Mouse (Mus musculus) midbrain, postnatal 0 days (tissue): ENCODE measurements at regions not wholly inside any gene's neighbourhood (a gene's known extent, or its start where the extent isn't known, plus 50 kb on each side); places are given as distances from the start of the nearest gene placed in this dataset.

ENCODE experiments used
- ATAC-seq: fragments of 200-750 bp; cut with Nextera tagmentation; 2 replicates; pipeline ENCODE4 v1.8.0; 2017; ENCODE audit warnings: moderate number of reproducible peaks, mild to moderate bottlenecking, moderate TSS enrichment, moderate library complexity; ENCODE audit not compliant: low FRiP score
- DNase-seq: peaks from one replicate; pipeline ENCODE4 v3.0.0-alpha.2; 2015; ENCODE audit warnings: low spot score
- H3K27ac ChIP-seq: fragments of 300-500 bp; sonication (generic); 2 replicates; pipeline ENCODE4 v1.5.1; 2014; ENCODE audit warnings: low read depth, mild to moderate bottlenecking, low read length, mixed read lengths
- H3K27me3 ChIP-seq: fragments of 300-500 bp; sonication (generic); 2 replicates; pipeline ENCODE4 v1.6.1; 2014; ENCODE audit warnings: low read length, control low read depth, mixed read lengths; ENCODE audit not compliant: insufficient read depth
- H3K36me3 ChIP-seq: fragments of 300-500 bp; sonication (generic); 2 replicates; pipeline ENCODE4 v1.6.1; 2014; ENCODE audit warnings: low read length, control low read depth, mixed read lengths; ENCODE audit not compliant: insufficient read depth
- H3K4me1 ChIP-seq: fragments of 300-500 bp; sonication (generic); 2 replicates; pipeline ENCODE4 v1.6.1; 2014; ENCODE audit warnings: mild to moderate bottlenecking, control low read depth, antibody characterized with exemption, low read length, mixed read lengths; ENCODE audit not compliant: insufficient read depth
- H3K4me2 ChIP-seq: fragments of 300-500 bp; sonication (generic); 2 replicates; pipeline ENCODE4 v1.6.1; 2014; ENCODE audit warnings: low read depth, mild to moderate bottlenecking, low read length, mixed read lengths; ENCODE audit not compliant: poor library complexity, severe bottlenecking
- H3K4me3 ChIP-seq: fragments of 300-500 bp; sonication (generic); 2 replicates; pipeline ENCODE4 v1.5.1; 2014; ENCODE audit warnings: low read depth, mild to moderate bottlenecking, low read length, moderate library complexity
- H3K9ac ChIP-seq: fragments of 300-500 bp; sonication (generic); replicated peaks from 2 replicates; pipeline ENCODE4 v1.6.1; 2014; ENCODE audit warnings: mild to moderate bottlenecking, low read length, moderate library complexity, mixed read lengths; ENCODE audit not compliant: poor library complexity, severe bottlenecking
- H3K9me3 ChIP-seq: fragments of 300-500 bp; sonication (generic); 2 replicates; pipeline ENCODE4 v1.6.1; 2016; ENCODE audit warnings: low read length, control low read depth
- CTCF ChIP-seq: IDR thresholded peaks from 2 replicates; pipeline ENCODE4 v1.5.1; 2016; ENCODE audit warnings: antibody characterized with exemption, mild to moderate bottlenecking
- WGBS: fragments of 180-500 bp; shearing (Covaris S2); extraction: QIAGEN DNeasy Blood & Tissue Kit; methylation state at CpG from one replicate; pipeline ENCODE4 v1.1.7; 2014; 5-methylcytosine and 5-hydroxymethylcytosine counted together

DNA sequence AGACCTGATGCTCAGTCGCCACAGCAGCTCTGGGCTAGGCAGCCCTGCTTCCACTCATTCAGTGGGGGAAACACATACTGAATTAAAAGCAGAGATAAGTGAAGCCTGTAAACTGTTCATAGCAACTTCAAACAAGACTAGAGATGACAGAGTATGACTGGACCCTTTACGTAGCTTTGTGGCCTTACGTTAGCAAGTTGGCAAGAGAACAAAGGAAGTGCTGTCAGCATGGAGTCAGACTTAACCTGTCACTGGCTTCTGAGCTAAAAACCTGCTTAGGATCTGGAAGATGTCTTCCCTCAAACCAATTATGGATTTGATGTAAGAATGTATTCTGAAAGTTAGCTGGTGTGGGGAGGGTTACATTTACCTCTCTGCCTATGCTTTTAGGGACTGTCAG is 421.3 kb downstream of the Ttll7 start:
- no peak overlapping the region for H3K9ac ChIP-seq
- DNase-seq (no peak), ATAC-seq (no peak)
- no peaks in the 10 kb centered on the region for H3K9me3 ChIP-seq
- no peaks in the 10 kb centered on the region for H3K27me3 ChIP-seq
- 38% methylated on average over 3 of the region's 3 CpGs for WGBS
- no peaks in the 10 kb centered on the region for H3K4me1 ChIP-seq
- H3K4me3 ChIP-seq, result no peak overlapping the region
- H3K4me2 ChIP-seq, result no peak overlapping the region
- H3K27ac ChIP-seq, result no peak overlapping the region
- no peak for TF ChIP-seq CTCF
- no peaks in the 10 kb centered on the region for H3K36me3 ChIP-seq

- H3K36me3 ChIP-seq, result no peaks in the 10 kb centered on the region
- H3K27ac ChIP-seq, result no peak overlapping the region
- no peak for TF ChIP-seq CTCF
- no peaks in the 10 kb centered on the region for H3K9me3 ChIP-seq
- DNase-seq (no peak), ATAC-seq (no peak)
- H3K4me2 ChIP-seq, result no peak overlapping the region
- no peaks in the 10 kb centered on the region for H3K27me3 ChIP-seq
- no peaks in the 10 kb centered on the region for H3K4me1 ChIP-seq
- no peak overlapping the region for H3K9ac ChIP-seq
- no peak overlapping the region for H3K4me3 ChIP-seq
These were observed 426.4 kb downstream of the Ttll7 start for GRCm38 (mm10) chr3:147278602-147279001.

DNA sequence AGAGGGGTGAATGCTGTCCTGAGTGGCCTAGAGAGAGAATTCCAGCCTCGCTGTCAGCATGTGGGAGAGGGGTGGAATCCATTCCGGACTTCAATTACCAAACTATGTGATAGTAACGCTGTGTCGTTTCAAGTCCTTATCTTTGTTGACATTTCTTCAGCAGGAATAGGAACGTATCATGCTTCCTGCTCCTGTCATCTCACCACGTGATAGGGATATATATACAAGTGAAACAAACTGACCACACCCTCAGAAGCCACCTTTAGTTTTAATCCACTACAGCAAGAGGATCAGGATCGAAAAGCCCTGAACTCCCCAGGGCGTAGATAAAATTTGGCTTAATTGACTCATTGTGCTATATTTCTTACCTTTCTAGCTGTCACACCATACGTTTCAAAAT is 431.6 kb downstream of the Ttll7 start:
- TF ChIP-seq CTCF, result no peak
- 83% methylated on average over 9 of the region's 9 CpGs for WGBS
- no peak for DNase-seq

DNA sequence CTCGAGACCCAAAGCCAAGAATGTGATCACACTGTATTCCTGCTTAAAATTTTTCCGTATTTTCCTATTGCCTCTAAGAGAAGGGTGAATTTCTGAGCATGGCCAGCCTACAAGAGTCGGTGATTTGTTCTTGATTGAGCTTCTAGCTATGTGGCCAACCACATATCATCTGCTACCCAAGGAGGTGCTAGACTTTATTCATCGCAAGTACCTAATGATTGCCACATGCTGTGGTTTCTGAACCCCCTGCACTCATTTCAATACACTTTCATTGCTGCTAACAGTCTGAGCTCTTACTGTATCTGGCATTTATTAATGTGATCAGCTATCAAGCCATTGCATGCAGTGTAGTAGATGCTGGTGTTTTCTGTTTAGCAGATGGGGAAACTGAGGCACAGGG is 432.2 kb downstream of the Ttll7 start:
- TF ChIP-seq CTCF, result no peak
- Histone ChIP-seq H3K4me2 (no peak overlapping the region), H3K9me3 (no peaks in the 10 kb centered on the region), H3K9ac (no peak overlapping the region), H3K36me3 (no peaks in the 10 kb centered on the region), H3K27me3 (no peaks in the 10 kb centered on the region), H3K27ac (no peak overlapping the region), H3K4me3 (no peak overlapping the region), H3K4me1 (no peaks in the 10 kb centered on the region; the same call in 1 of the 2 replicates)
- 92% methylated on average over 4 of the region's 4 CpGs for WGBS
- no peak for ATAC-seq
- no peak for DNase-seq

More for the DNA sequence above, 431.6 kb downstream of the Ttll7 start:
- no peak overlapping the region for H3K4me3 ChIP-seq
- H3K27me3 ChIP-seq, result no peaks in the 10 kb centered on the region
- H3K9me3 ChIP-seq, result no peaks in the 10 kb centered on the region
- no peak overlapping the region for H3K9ac ChIP-seq
- no peak for ATAC-seq
- no peaks in the 10 kb centered on the region for H3K36me3 ChIP-seq
- H3K4me2 ChIP-seq, result no peak overlapping the region
- H3K4me1 ChIP-seq, result no peaks in the 10 kb centered on the region; the same call in 1 of the 2 replicates
- H3K27ac ChIP-seq, result no peak overlapping the region

DNA sequence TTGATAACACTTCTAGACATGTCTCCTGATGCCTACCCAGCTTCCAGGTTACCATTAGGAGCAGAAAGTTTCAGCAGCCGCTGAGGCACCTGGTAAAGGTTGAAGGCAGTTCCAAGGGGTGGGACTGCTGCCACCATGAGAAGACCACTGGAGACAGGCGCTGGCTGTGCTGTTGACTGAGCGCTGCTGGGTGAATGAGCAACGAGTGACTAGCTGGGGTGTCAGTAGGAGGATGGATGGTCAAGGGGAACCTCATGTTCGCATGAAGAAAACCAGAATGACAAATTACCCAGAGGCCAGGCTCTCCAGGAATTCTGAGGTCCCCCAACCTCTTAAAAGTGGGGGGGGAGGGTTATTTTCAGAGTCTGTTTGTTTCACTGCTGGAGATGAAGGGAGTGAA is 433.3 kb downstream of the Ttll7 start:
- no peaks in the 10 kb centered on the region for H3K9me3 ChIP-seq
- WGBS, result 89% methylated on average over 5 of the region's 5 CpGs
- H3K9ac ChIP-seq, result no peak overlapping the region
- H3K27me3 ChIP-seq, result no peaks in the 10 kb centered on the region
- no peaks in the 10 kb centered on the region; the same call in 1 of the 2 replicates for H3K4me1 ChIP-seq
- no peak overlapping the region for H3K4me2 ChIP-seq
- no peak for TF ChIP-seq CTCF
- H3K27ac ChIP-seq, result no peak overlapping the region
- H3K4me3 ChIP-seq, result no peak overlapping the region
- ATAC-seq (no peak), DNase-seq (no peak)
- H3K36me3 ChIP-seq, result no peaks in the 10 kb centered on the region

DNA sequence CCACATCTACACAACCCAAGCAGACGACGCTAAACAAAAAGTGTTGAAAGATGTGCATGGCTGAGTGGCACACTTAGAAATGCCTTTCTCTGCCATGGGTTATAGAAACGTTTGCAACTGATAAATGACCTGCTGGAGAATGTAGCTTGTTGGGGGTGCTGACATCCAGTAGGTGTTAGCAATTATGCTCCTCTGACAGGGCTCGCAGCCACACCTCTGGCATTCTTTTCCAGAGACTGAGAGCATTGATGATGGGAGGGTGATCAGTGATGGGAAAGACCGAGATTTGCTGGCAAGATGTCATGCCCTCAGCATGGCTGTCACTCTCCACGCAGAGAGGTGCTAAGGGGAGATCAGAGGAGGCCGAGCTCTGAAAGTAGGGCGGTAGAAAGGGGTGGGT is 435.3 kb downstream of the Ttll7 start:
- Histone ChIP-seq H3K4me1 (no peaks in the 10 kb centered on the region; the same call in 1 of the 2 replicates), H3K9me3 (no peaks in the 10 kb centered on the region), H3K4me3 (no peak overlapping the region), H3K27me3 (no peaks in the 10 kb centered on the region), H3K9ac (no peak overlapping the region), H3K4me2 (no peak overlapping the region), H3K36me3 (no peaks in the 10 kb centered on the region), H3K27ac (no peak overlapping the region)
- no peak for TF ChIP-seq CTCF
- 76% methylated on average over 8 of the region's 8 CpGs for WGBS
- ATAC-seq (no peak), DNase-seq (no peak)
